Mouse (Mus musculus) heart, adult 2 months (tissue): ENCODE measurements around the gene Fbxo9.

Experiments
- EP300 ChIP-seq: fragments of 200-500 bp; IDR thresholded peaks from 2 replicates; pipeline ENCODE4 v1.6.1; 2011; ENCODE audit warnings: low read depth, low read length, control low read depth; ENCODE audit not compliant: insufficient read depth
- POLR2A ChIP-seq: fragments of 200-500 bp; IDR thresholded peaks from 2 replicates; pipeline ENCODE4 v1.6.1; 2011; ENCODE audit warnings: mild to moderate bottlenecking, low read depth, low read length, control low read depth; ENCODE audit not compliant: insufficient read depth

DNA sequence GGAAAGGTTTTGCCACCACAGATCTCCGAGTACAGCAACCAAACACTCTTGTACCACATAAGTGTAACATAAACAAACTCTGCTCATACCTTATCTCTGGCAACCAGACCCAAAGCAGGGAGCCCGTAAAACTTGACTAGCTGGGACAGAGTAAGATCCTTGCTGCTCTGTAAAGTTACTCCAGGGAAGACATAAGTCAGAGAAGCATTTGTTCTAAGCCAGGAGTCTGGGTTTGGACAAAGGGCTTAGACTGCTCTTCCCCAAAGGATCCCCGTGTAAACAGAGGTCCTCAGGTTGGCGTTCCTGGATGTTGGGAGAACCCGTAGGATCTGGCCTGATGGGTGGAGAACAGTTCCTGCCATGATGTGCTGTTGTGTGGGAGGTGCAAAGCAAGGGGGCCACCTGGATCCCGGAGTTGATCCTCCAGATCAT is 3.3 kb downstream of the Fbxo9 start:
- TF ChIP-seq POLR2A (no peak), EP300 (no peak)
